Mouse (Mus musculus) thymus, postnatal 36 days (tissue): ENCODE measurements at regions not wholly inside any gene's neighbourhood (a gene's known extent, or its start where the extent isn't known, plus 50 kb on each side); places are given as distances from the start of the nearest gene placed in this dataset.

Source experiments
- DNase-seq, 2 experiments: peaks; one replicate each; pipeline ENCODE4 v3.0.0; 2022; ENCODE audit warnings: mixed read lengths in 2 of 2

DNA sequence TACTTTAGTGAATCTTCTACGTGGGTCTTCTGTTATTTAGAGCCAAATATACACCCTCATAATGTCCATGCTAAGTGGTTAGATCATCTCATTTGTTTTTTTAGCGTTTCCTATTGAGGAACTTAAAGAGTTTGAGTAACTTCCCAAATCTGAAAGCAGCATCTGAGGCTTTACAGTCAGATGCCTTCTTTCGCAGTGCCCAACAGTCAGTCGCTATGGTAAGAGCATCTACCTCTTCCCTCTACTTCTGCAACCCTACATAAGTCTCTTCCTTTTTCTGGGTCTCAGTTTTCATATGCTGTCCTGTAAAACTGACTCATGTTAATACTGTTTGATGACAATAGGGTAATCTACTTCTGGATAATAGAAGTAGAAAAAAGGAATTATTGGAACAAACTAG is 146.8 kb downstream of the Ktn1 start:
- no peak for DNase-seq

DNA sequence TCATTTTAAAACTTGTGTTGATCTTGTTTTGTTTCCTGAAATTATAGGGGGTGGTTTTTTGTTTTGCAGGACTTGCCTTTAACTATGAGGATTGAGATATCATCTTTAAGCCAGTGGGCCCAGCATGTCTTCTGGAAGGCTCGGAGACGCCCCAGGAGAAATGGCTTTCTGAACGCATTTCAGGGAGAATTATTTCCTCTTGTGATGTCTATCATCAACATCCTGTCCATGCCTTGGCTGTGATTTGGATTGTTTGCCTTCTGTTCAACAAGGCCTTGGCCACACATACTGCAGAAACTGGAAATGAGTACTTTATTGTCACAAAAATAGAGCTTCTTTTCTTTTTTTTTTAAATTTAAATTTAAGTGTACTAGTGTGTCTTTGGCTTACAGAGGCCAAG is 150.0 kb downstream of the Ktn1 start:
- no peak for DNase-seq

DNA sequence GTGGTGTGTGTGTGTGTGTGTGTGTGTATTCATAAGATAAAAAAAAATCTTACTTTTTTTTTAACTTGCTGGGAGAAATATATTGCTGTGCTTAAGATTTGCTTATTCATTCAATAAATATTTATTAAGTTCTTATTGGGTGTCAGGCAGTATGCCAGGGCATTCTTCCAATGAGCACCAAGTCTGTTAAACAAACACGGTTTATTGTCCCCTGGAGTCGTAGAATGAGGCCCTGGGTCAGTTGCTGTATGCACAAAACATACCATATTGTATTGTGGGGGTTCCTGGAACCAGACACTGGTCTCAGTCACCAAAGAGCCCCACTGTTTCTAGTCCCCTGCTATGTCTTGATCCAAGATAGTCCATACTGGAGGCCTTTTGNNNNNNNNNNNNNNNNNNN is 151.3 kb downstream of the Ktn1 start:
- DNase-seq, result no peak

DNA sequence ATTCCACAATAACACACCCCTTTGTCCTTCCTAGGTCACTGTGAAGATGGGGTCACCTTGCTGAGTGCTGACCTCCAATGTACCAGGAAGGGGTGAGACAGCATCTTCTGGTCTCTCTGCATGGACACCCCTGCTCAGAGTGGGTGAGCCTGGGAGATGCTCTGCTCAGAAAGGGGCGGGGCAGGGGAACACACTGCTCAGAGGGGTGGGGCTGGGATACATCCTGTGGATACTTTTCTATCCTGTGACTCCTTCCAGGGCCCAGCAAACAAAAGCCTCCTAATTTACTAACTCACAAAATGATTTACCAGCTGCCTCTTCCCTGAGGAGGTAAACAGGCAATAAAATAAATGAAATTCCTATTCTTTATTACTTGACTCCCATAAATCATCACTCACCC is 157.0 kb downstream of the Ktn1 start:
- DNase-seq, result no peak

DNA sequence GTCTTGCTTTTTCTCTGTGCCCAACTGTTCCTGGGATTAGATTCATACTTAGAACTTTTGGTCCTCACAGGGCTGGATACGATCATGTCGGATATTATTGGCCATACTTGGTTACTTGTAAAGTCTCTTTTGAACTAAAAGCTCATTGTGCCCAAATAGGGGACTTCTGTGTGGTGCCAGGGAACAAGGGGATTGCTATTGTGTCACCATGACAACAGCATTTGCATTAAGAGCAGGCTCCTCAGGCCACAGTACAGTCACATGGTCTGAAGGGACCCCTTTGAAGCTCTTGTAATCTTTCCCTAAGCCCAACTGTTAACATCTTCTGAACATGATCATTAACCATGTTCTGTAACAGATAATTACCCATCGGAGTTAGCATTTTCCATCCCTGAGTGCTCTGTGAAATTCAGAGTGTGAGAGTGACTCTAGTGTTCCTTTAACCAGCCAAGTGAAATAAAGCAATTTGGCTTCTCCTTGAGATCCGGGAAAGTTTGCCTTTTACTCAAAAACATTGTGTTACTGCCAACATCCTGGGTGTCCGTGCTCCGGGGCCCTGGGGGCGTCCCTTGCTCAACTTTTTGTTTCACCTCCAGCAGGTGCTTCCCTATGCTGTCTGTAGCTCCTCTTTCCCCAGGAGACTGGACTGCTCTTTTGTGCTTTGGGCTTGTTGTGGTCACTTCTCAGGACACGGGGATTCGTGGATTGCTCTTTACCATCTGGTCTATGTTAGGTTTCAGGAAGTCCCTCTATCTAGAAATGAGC is 157.7 kb downstream of the Ktn1 start:
- DNase-seq, result no peak

DNA sequence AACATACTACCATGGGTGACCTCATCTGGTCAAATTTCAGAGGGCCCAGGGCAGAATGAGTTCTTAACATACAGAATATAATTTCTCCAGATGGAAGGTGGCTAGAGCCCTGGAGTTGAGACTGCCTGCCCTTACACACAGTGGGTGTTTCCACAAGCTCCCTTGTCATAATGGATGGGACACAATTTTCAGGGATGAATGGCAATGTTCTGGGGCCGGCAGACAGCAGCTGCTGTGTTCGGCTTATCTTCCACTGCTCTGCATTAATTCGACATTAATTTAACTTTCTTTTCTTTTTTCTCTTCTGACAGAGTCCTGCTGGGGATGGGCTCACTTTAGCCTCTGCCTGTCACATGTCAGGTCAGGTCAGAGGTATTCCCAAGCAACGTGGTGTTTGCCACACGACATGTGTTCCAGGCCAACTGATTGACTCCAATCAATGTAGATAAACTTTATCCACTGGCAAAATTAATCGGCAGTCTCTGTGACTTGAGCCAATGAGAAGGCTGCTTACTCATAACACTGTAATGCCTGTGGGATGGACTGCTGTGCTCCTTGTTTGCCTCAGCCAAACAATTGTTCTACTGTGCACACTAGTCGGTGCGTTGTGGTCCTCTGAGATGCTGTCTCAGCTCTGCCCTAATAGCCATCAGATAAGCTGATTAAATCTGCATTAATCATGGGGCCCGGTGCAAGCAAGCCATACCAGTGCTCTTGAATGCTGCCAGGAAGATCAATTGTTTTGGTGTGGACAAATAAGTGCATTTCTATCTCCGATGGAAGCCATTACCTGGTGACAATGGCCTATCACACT is 160.1 kb downstream of the Ktn1 start:
- DNase-seq, result no peak

DNA sequence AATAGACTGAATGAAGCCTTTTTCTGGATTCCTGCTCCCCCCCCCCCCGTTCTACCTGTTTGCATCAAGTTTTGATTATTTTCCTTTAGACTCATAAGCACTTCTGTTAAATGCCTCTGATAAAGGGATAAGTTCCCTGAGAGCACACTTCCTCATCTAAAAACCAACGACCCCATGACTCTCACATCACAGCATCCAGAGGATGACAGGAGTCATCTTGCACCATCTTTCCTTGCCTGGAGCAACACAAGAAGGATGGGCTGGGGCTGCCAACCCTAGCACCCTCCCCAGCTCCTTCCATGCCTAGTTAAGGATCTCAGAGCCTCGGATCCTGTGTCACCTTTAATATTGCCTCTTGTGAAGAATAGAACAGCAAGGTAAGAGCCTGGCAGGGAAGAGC is 170.0 kb downstream of the Ktn1 start:
- no peak for DNase-seq

DNA sequence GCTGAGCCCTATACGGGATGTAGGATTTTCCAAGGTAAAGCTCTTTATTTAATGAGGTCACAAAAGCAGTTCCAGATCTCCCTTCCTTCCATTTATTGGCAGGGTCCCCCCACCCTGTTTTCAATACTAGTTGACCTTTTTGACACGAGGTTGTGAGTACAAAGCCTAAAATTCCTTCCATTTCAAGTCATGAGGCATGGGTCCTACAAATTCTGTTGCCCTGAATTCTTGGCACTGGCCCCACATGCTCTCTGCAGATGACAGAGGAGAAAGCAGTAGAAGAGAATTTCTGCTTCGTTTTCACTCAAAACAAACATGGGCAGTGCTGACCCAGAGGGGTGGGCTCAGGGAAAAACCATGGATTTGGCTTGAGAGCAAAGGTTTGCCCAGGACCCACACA is 170.4 kb downstream of the Ktn1 start:
- no peak for DNase-seq

DNA sequence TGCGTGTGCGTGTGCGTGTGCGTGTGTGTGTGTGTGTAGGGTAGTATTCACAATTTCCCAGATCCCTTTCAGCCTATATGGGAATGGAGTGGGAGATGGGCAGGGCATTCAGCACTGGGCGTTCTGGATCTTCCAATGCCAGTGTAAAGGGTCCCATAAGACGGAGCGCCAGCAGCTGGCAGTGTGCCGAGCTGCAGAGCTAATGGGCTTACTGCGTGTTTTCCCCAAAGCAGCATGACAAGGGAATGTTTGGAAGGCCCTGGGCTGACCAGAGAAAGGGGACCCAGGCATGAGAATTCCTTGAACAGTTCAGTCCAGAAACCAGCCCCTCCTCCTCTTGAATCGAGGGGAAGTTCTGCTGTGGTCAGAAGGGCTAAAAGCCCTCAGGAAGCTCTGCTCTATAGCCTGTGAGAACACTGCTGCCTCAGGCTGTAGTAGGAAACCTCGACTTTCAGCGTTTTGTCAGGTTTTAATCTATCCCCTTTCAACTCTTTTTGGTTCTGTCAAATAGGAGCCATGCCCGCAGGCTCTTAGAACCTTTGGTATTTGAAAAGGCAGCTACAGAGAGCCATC is 172.4 kb downstream of the Ktn1 start:
- no peak for DNase-seq

DNA sequence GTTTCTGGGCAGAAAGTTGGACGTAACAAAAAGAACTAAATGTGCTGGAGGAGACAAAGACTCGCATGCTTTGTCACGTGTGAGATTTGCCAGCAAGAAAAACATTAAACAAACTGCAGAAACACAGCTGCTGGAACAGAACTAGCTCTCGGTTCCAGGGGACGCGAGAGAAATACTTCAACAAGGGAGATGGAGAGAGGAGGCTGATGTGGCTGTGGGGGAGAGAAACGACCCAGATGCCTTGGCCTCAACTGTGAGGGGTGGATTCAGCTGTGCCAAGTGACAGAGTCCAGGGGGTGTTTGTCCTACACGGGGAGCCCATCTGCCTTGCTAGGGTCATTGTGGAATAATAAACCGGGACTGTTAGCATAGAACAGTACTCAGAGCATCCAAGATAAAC is 174.9 kb downstream of the Ktn1 start:
- no peak for DNase-seq

DNA sequence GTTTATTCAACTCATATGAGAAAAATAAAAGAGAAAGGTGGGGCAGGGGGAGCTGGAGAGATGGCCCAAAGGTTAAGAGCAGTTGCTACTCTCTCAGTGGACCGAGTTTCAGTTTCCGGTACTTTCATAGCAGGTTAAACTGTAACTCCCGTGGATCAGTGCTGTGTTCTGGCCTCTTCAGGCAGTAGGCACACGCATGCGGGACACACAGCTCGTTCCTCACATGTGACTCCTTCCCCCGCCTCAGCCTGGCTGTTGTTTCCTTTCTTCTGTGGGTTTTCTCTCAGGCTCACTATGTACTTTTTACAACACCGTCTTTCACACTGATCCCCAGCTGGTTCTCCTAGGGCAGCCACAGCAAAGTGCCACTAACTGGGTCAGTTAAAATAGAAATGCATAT is 175.4 kb downstream of the Ktn1 start:
- peak; percentile 2 to 16 for DNase-seq

DNA sequence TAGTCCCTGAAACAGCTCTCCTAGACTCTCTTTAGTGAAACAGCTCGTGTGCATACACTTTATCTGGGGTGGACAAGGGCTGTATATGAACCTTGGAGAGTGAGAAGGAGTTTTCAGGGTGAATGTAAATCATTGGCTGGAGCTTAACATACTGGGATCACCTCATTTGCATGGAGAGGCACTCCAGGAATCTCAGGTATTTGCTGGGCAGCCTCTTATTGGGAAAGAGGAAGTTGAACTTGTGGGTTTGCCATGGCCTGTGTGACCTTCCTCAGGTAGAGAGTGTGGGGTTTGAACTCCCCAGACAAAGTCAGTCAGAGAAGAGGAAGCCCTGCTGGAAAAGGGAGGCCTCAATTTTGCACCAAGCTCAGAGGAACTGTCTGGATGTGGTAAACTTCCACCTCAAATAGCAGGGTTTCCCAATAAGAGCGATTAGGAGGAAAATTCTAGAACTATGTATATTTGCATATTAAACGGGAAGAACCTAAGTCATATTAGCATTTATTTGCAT is 177.3 kb downstream of the Ktn1 start:
- DNase-seq, result no peak

DNA sequence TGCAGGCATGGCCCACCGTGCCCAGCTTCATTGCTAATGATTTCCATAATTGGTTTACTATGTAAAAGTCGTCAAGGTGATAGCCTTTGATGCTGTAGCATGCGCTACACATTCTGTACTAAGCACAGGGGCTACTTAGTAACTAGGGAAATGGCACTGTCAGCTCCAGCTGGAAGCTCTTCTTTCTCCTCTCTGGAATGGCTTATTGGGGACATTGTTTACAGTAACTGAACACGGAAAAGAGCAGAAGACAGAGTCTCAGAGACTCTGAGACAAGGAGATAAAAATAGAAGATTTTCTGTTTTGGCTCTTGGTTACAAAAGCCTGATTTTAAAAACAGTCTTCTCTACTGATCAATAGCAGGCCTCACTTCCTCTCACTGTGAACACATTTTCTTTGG is 178.3 kb downstream of the Ktn1 start:
- no peak for DNase-seq

DNA sequence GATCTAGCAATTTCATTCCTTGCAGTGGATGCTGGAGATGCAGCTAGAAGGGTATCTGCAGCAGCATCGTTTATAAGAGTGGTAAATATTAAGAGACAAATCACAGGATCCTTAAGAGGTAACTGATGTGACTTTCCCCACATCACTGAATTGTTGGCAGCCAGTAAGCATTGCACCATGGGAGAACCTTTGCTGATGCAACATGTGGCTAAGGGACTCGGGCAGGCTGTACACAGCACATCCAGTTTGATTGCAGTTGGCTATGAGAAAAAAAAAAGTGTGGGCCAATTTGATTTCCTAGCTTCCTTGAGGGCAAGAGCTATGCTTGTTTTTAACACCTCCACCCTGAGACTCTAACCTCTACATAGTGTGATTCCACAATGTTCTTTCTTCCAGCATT is 179.4 kb downstream of the Ktn1 start:
- no peak for DNase-seq

DNA sequence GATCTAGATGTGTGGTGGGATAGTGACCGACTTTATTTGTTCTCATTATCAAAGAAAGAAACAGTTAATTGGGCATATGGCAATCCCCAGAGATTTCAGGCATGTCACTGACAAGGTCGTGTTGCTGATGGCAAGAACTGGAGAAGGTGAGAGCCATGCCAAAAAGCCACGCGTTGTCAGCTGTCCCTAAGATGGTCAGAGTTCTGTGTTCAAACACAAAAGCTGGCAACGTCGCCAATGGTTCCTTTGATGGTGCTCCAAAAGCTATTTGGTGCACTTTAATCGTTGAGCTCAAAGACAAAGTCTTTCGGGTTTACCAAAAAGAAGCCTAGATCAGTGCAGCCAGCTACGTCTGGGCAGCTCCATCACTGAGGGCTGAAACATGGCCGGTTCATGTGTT is 185.4 kb downstream of the Ktn1 start:
- DNase-seq, result no peak

DNA sequence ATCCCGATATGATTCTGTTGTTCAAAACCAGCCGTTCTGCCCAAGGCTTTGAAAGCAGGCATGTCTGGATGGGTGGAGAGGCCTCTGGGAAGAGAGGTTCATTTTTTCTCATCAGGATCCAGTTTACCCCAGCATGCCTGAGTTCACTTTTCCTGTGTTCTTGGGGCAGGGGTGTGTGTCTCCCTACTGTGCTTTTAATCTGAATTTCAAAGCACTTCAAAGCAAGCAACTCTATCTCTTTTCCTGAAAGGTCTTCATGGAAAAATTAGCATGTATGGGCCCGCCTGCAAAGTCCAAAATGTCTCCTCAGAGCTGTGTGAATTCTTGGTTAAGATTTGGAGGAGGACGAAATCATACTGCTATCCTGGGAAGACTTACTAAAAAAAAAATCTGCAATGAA is 187.2 kb downstream of the Ktn1 start:
- no peak for DNase-seq

DNA sequence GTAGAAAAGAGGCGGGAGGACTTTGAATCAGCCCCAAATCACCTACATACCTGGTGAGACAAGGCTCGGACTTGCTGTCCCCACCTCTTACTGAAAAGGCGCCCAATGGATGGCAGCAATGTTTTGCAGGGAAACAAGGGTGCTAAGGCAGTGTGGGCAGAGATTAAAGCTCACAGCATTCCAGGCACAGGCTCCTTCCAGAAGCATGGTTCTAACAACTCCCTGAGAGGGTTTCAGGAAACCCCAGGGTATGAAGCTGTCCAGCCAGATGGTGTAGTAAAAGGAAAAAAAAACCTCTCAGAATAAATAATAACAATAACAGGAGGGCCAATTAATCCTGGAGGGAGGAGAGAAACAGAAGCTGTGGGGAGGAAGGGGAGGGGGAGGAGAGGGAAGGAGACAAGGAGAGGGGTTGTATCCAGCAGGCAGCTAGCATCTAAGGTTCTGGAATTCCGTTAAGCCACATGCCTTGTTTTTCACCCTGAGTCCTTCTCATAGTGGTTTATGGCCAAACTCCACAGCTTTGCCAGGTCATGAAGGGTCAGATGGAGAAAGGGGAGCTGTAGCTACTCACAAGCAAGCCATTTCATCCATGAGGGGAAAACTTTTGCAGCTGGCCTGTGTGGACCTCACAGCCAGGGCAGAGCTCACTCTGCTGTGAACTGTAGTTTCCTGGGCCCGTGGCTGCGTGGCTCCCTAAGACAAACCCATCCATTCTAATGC is 191.4 kb downstream of the Ktn1 start:
- no peak for DNase-seq

DNA sequence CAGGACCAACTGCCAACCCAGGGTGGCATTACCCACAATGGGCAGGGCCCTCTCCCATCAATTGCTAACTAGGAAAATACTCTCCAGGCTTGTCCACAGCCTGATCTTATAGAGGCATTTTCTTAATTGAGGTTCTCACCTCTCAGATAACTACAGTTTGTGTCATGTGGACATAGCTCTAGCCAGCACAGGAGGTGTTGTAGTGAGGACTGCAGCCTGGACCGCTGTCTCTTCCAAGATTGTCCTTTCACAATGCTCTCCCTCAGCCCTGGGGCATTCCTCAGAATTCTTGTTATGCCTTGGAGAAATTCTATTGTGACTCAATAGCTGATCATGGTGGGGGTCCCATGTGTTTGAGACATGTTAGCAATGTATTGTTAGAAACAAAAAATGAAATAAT is 196.1 kb downstream of the Ktn1 start:
- no peak for DNase-seq

DNA sequence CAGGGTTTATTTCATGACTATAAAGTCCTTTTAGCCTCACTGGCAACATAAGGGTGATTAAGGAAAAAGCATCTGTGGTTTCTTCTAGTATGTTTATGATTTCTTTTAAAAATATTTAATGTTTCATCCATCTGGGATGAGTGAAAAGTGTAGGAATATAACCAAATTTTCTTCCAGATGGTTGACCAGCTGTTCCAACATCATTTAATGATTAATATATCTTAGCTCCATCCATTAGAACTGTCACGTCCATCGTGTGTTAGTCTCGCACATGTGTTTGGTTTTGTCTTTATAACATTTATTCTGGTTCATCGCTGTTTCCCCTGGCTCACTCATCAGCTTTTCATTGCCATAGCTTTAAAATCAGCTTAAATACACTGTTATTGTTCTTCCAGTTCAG is 200.6 kb downstream of the Ktn1 start:
- DNase-seq, result no peak

DNA sequence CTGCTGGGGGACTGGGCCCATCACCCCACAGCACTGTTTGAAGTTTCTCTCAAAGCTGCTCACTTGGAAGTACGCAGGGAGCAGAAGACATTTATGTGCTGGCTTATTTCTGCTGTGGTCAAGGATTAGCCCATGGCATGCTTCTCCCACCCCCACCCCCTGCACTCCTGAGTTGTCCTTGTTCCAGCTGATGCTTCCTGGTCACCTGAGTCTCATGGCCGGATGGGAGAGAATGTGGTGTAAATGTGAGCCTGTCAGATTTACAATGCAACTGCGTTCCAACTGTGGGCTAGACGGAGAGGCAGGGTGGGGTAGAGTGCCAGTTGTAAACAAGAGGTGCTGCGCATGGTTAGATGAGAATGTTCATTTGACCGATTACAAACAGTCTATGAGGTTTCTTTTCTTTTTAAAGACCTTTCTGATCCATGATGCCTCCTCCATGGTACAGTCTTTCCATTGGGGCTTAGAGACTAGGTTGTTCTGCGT is 208.1 kb downstream of the Ktn1 start:
- no peak for DNase-seq

DNA sequence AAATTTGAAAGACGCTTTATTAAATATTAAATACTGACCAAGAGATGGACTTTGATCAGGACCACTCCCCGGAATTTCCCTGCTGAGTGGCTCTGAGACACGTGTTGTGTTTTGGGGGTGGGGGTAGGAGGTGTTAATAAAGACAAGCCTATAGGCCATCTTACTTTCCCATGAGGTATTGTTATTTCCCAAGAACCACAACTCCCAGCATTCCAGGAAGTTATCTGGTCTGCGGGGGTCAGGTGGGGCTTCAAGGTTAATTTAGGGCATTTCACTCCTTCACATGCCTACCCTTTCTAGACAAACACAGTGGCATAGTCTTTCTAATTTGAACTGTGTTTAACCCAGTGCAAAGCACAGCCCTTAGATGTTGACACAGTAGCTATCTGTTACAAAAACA is 209.0 kb downstream of the Ktn1 start:
- DNase-seq, result no peak

DNA sequence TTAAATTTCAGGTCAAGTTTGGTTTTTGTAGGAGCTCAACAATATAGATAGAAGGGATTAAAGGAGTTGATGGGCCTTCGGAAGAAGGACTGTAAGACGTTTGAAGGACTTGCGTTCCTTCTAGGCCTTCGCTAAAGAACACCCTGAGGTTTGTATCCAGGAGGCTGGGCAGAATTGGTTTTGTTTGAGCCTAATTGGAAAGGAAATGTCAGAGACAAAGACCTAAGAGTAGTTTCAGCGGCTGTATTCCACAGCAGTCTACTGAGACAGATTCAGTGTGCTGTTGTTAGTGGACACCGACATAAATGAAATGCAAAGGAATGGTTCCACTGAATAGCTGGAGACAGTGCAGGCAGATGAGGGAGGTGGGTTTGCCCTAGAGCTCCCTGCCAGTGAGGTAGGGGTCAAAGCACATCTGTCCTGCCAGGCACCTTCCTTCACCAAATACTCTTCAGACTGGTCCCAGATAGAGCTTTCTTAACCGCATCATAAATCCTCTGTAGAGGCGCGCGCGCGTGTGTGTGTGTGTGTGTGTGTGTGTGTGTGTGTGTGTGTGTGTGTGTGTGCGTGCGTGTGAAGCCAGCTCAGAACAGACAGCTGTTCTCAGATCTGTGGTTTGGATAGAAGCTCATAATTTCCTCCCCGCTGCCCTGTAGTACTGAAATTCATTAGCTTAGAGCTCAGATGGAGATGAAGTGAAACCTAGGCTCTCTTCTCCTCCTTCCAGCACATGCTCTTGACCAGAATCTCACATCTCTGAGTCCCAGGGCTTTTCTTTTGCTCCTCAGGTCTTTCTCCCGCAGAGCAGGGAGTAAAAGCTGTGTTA is 209.7 kb downstream of the Ktn1 start:
- no peak for DNase-seq
